Mouse (Mus musculus) cerebellum, postnatal 25 days (tissue): ENCODE measurements at regions not wholly inside any gene's neighbourhood (a gene's known extent, or its start where the extent isn't known, plus 50 kb on each side); places are given as distances from the start of the nearest gene placed in this dataset.

ENCODE experiments used
- DNase-seq, 2 experiments: peaks; one replicate each; pipeline ENCODE4 v3.0.0; 2021; ENCODE audit warnings: mixed read lengths in 2 of 2

- no peak for DNase-seq
Measured at GRCm38 (mm10) chr12:6307248-6307963, 931.9 kb upstream of the Klhl29 start.

GRCm38 (mm10) chr12:6287622-6288021, 912.1 kb upstream of the Klhl29 start:
- peak in 1 of 2 experiments; percentile 3 for DNase-seq

GRCm38 (mm10) chr12:6263962-6264361, 888.5 kb upstream of the Klhl29 start:
- no peak for DNase-seq
